Comparison of ENCODE assay signal across 19 mouse cellular contexts in genomic region chr8:107537472-107537871, GRCm38 (mm10).
"Had no signal": no experiment of that assay in that cellular context is flagged by ENCODE, and none has a peak within 500 bp of the region (broad histone marks: within the 10 kb centered on the region; RNA-seq: fewer than 3 reads in every experiment).

No protein-coding gene starts in this region.

- H3K4me1 ChIP-seq: liver, embryonic 13.5 days; midbrain, embryonic 12.5 days; midbrain, embryonic 15.5 days; neural tube, embryonic 12.5 days; neural tube, embryonic 15.5 days; stomach, embryonic 15.5 days had no signal

- H3K9ac ChIP-seq: liver, embryonic 13.5 days; lung, embryonic 14.5 days; midbrain, embryonic 12.5 days; midbrain, embryonic 15.5 days; neural tube, embryonic 12.5 days; neural tube, embryonic 15.5 days; stomach, embryonic 15.5 days had no signal

- H3K36me3 ChIP-seq: stomach, embryonic 15.5 days had no signal

- ATAC-seq: lung, postnatal 0 days; midbrain, embryonic 15.5 days had no signal

- H3K27ac ChIP-seq: left cerebral cortex, adult 2 months; liver, embryonic 13.5 days; macrophage; midbrain, embryonic 12.5 days; midbrain, embryonic 15.5 days; neural tube, embryonic 12.5 days; neural tube, embryonic 15.5 days; stomach, embryonic 15.5 days had no signal

- H3K9me3 ChIP-seq: liver, embryonic 13.5 days; midbrain, embryonic 12.5 days; midbrain, embryonic 15.5 days; neural tube, embryonic 12.5 days; neural tube, embryonic 15.5 days; stomach, embryonic 15.5 days had no signal

- DNase-seq: kidney, adult 11 months; kidney, adult 8-10 months; kidney, postnatal 14 days; kidney, postnatal 4 days; layer of hippocampus, adult 9-11 months; liver, embryonic 13.5 days; lung, embryonic 14.5 days; right cerebral cortex, adult 18-20 months; right cerebral cortex, postnatal 14 days; right cerebral cortex, postnatal 4 days; thymus, postnatal 25 days had no signal

- H3K4me2 ChIP-seq: liver, embryonic 13.5 days; lung, embryonic 14.5 days; midbrain, embryonic 12.5 days; midbrain, embryonic 15.5 days; neural tube, embryonic 12.5 days; neural tube, embryonic 15.5 days; stomach, embryonic 15.5 days had no signal

- H3K27me3 ChIP-seq: liver, embryonic 13.5 days; midbrain, embryonic 12.5 days; midbrain, embryonic 15.5 days; neural tube, embryonic 12.5 days; neural tube, embryonic 15.5 days; stomach, embryonic 15.5 days had no signal

- H3K4me3 ChIP-seq: left cerebral cortex, adult 2 months; liver, embryonic 13.5 days; midbrain, embryonic 12.5 days; midbrain, embryonic 15.5 days; neural tube, embryonic 12.5 days; neural tube, embryonic 15.5 days; stomach, embryonic 15.5 days had no signal
